Mouse (Mus musculus) heart, embryonic 13.5 days (tissue): ENCODE results near the gene Acad12. TPM values are rescaled to one million over a fixed set of nuclear protein-coding genes. Genes with fewer than 3 reads are reported as not detected.

Experiments
- ATAC-seq: fragments of 200-750 bp; cut with Nextera tagmentation; 2 replicates; pipeline ENCODE4 v1.8.0; 2017; ENCODE audit warnings: moderate TSS enrichment; ENCODE audit not compliant: insufficient number of reproducible peaks, low FRiP score, low TSS enrichment; ENCODE audit errors: extremely low read depth
- H3K27ac ChIP-seq: fragments of 300-500 bp; sonication (generic); replicated peaks from 2 replicates; pipeline ENCODE4 v1.5.1; 2015; ENCODE audit warnings: moderate library complexity, mild to moderate bottlenecking, inconsistent platforms
- H3K27me3 ChIP-seq: fragments of 300-500 bp; sonication (generic); replicated peaks from 2 replicates; pipeline ENCODE4 v1.6.1; 2015; ENCODE audit warnings: mild to moderate bottlenecking, inconsistent platforms
- H3K36me3 ChIP-seq: fragments of 300-500 bp; sonication (generic); 2 replicates; pipeline ENCODE4 v1.6.1; 2015; ENCODE audit warnings: mild to moderate bottlenecking, inconsistent platforms
- H3K4me1 ChIP-seq: fragments of 300-500 bp; sonication (generic); 2 replicates; pipeline ENCODE4 v1.6.1; 2015; ENCODE audit warnings: inconsistent platforms
- H3K4me2 ChIP-seq: fragments of 300-500 bp; sonication (generic); 2 replicates; pipeline ENCODE4 v1.6.1; 2015; ENCODE audit warnings: inconsistent platforms, mild to moderate bottlenecking, moderate library complexity
- H3K4me3 ChIP-seq: fragments of 300-500 bp; sonication (generic); 2 replicates; pipeline ENCODE4 v1.5.1; 2015; ENCODE audit warnings: moderate library complexity, mild to moderate bottlenecking, inconsistent platforms
- H3K9ac ChIP-seq: fragments of 300-500 bp; sonication (generic); 2 replicates; pipeline ENCODE4 v1.6.1; 2015; ENCODE audit warnings: inconsistent platforms, mild to moderate bottlenecking, moderate library complexity
- H3K9me3 ChIP-seq: fragments of 300-500 bp; sonication (generic); 2 replicates; pipeline ENCODE4 v1.6.1; 2016; ENCODE audit warnings: inconsistent platforms
- WGBS: fragments of 180-500 bp; shearing (Covaris S2); methylation state at CpG from one replicate; pipeline ENCODE4 v1.1.7; 2015; ENCODE audit warnings: mixed read lengths; 5-methylcytosine and 5-hydroxymethylcytosine counted together
- polyA plus RNA-seq: library from polyadenylated mRNA; unstranded; fragments of >200 nt; fragmentation: Nextera tagmentation; extraction: Ambion mirVana; gene quantifications from 2 replicates; pipeline ENCODE4 v1.2.1, GENCODE M21; 2015

The Acad12 gene
- polyA plus RNA-seq, 1 experiment from 2014 or later = 5.1 TPM

DNA sequence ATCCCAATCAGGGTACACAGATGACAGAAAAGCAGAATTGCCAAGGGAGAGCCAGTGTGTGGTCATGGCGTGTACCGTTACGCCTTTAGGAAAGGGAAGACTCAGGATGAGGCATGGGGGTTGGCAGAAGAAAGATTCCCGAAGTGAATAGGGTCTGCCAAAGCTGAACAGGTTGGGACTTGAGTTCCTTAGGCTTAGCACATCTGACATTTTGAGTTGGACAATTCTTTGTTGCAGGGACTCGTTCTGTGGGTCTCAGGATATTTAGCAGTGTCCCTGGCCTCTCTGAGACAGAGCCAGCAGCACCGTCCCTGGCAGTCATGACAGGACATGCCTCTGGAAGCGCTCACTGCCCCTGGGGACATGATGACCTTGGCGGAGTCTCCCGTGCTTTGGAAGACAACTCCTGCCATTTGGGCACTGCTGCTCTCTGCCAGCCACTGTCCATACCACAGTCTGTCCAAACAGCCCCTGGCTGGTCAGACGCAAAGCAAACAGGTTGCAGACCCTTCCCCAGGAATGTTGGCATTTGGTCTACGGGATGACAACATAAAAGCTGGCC, 41.7 kb downstream of the Acad12 start:
- Histone ChIP-seq H3K4me1 (no peaks in the 10 kb centered on the region), H3K27me3 (no peaks in the 10 kb centered on the region), H3K36me3 (peaks cover 48% of the 10 kb centered on the region), H3K4me3 (no peak overlapping the region), H3K4me2 (no peak overlapping the region), H3K9ac (no peak overlapping the region), H3K9me3 (no peaks in the 10 kb centered on the region), H3K27ac (no peak overlapping the region)
- 73% methylated on average over 11 of the region's 11 CpGs for WGBS
- no peak for ATAC-seq

DNA sequence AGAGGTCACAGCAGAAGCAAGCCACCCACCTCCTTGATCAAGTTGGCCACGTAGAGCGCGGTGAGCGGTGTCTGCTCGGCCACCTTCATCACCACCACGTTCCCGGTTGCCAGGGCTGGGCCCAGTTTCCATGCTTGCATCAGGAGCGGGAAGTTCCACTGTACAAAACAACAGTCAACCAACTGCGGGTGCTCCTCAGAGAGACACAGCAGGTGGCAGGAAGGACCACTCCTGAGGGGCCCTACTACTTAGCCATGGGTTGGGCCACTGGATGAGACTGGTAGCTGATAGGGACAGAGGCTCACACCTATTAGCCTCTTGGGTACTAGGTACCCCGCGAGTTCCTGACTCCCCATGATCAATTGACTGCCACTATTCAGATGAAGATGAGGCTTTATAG, 42.9 kb downstream of the Acad12 start:
- peaks cover 50% of the 10 kb centered on the region for H3K36me3 ChIP-seq
- H3K4me3 ChIP-seq = no peak overlapping the region
- no peaks in the 10 kb centered on the region for H3K27me3 ChIP-seq
- H3K27ac ChIP-seq = no peak overlapping the region
- H3K4me1 ChIP-seq = peaks cover 7% of the 10 kb centered on the region; the same call in 1 of the 2 replicates
- no peak for ATAC-seq
- 88% methylated on average over 11 of the region's 11 CpGs for WGBS
- no peaks in the 10 kb centered on the region for H3K9me3 ChIP-seq
- no peak overlapping the region for H3K4me2 ChIP-seq
- no peak overlapping the region for H3K9ac ChIP-seq

DNA sequence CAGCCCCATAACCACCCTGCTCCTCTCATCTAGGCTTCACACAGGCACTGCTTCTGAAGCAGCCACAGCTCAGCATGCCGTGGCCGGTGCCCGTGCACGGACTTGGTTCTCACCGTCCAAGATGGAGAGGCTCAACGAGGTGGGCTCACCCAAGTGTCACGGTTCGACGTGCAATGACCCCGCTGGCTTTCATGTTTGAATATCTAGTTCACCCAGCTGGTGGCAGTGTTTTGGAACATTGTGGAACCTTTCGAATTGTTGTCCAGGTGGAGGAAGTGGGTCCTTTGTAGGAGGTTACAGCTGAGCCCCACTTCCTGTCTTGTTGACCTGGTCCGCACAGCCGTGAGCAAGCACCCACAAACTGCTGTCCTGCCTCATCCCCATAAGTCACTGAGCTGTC, 44.6 kb downstream of the Acad12 start:
- H3K9me3 ChIP-seq = no peaks in the 10 kb centered on the region
- H3K9ac ChIP-seq = no peak overlapping the region
- H3K27ac ChIP-seq = no peak overlapping the region
- 89% methylated on average over 13 of the region's 13 CpGs for whole genome bisulfite sequencing
- H3K27me3 ChIP-seq = no peaks in the 10 kb centered on the region
- peaks cover 40% of the 10 kb centered on the region for H3K36me3 ChIP-seq
- H3K4me1 ChIP-seq = peaks cover 10% of the 10 kb centered on the region; the same call in 1 of the 2 replicates
- no peak overlapping the region for H3K4me2 ChIP-seq
- H3K4me3 ChIP-seq = no peak overlapping the region
- no peak for ATAC-seq

DNA sequence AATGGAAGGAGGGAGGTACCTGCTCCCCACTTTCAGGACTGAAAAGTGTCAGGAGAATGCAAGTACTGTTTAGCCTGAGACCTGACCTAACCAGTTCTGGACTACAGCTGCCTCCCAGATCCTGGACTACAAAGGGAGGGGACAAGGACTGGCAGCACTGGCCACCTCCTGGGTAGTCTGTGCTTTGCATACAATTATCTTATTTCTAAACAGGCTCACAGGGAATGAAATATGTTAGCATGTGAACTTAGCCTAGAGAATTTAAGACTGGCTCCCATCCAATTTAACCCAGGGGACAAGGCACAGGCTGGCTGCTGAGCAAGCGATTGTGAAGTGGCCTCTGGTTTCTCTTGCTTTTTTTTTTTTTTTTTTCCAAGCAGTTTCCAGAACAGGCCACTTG, 48.0 kb downstream of the Acad12 start:
- WGBS = 63% methylated on average over 1 of the region's 1 CpGs
- Histone ChIP-seq H3K27me3 (no peaks in the 10 kb centered on the region), H3K9ac (no peak overlapping the region), H3K27ac (no peak overlapping the region), H3K9me3 (no peaks in the 10 kb centered on the region), H3K4me1 (peaks cover 21% of the 10 kb centered on the region), H3K36me3 (peaks cover 27% of the 10 kb centered on the region), H3K4me3 (no peak overlapping the region), H3K4me2 (no peak overlapping the region)
- ATAC-seq = no peak

DNA sequence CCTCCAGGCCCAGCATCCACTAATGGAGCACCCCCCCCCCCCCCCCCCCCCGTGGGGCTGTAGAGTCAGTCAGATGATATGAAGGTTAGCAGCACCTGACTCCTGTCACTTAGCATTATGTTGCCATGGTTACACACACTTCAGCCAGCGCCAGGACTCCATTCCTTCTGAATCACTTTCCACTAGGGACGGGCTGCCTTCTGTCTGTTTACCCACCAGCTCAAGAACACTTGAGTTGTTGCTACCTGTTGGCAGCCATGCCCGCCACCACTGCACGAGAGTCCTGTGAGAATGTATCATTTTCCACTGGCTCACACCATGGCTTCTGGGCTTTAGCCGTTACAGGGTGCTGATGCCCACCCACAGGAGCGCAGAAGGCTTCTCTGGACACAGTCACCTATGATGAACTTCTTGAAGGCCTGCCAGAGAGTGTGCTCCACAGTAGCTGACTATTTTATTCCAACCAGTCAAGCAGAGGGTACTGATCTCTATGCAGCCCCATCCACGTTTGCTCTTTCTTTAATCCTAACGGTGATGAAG, 48.8 kb downstream of the Acad12 start:
- ATAC-seq = no peak
- Histone ChIP-seq H3K9me3 (no peaks in the 10 kb centered on the region), H3K27ac (no peak overlapping the region), H3K36me3 (peaks cover 23% of the 10 kb centered on the region), H3K4me3 (no peak overlapping the region), H3K4me1 (peaks cover 21% of the 10 kb centered on the region), H3K27me3 (no peaks in the 10 kb centered on the region), H3K9ac (no peak overlapping the region), H3K4me2 (no peak overlapping the region)
- 69% methylated on average over 9 of the region's 9 CpGs for WGBS

DNA sequence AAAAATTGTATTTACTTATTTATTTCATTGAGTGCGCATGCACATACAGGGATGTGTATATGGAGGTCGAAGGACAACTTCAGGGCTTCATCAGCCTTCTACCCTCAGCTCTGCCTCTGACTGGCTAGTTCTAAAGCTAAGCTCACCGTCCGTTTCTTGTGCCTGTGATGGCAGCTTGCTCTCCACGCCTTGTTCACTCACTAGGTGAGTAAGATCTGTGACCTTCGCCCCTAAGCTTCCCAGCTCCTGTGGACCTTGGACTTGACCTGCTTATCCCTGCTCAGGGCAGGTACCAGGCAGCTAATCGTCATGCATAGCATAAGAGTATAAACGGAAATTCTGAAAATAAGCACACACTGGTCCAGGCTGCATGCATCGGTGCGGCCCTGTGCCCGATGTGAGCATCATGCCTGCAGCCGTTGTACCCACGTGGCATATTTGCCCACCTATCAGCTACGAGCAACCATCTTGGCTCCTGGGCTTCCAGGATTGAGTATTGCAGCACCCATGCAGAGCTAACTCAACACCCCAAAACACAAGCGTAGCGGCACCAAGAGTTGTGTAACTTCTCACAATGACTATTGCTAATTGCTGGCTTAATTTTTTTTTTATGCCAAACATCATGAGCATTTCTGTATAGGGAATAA, 52.6 kb downstream of the Acad12 start:
- H3K9me3 ChIP-seq = no peaks in the 10 kb centered on the region
- no peak for ATAC-seq
- no peak overlapping the region for H3K27ac ChIP-seq
- peaks cover 22% of the 10 kb centered on the region for H3K4me1 ChIP-seq
- peaks cover 8% of the 10 kb centered on the region for H3K36me3 ChIP-seq
- 84% methylated on average over 16 of the region's 16 CpGs for WGBS
- H3K4me2 ChIP-seq = no peak overlapping the region
- H3K27me3 ChIP-seq = no peaks in the 10 kb centered on the region
- H3K9ac ChIP-seq = no peak overlapping the region
- H3K4me3 ChIP-seq = no peak overlapping the region

DNA sequence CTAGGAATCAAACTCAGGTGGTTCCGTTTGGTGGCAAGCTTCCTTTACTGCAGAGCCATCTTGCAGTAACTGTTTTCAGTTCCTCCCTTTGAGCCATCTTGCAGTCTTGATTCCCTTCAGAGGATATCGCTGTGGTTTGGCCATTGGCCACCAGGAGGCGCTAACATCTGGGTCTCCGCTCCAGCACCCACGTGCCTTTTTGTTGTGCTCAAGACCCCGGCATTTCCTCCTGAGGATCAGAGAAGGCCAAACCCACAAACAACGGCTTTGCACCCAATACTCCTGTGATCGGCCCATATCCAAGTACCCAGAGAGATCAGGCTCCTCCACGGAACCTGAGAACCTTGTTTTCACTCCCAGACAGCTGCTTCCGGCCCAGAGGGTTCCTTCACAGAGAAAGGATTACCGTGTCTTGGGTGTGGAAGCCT, 54.3 kb downstream of the Acad12 start:
- no peak for ATAC-seq
- H3K4me3 ChIP-seq = peak overlapping the region; percentile 27
- WGBS = 9% methylated on average over 11 of the region's 11 CpGs

DNA sequence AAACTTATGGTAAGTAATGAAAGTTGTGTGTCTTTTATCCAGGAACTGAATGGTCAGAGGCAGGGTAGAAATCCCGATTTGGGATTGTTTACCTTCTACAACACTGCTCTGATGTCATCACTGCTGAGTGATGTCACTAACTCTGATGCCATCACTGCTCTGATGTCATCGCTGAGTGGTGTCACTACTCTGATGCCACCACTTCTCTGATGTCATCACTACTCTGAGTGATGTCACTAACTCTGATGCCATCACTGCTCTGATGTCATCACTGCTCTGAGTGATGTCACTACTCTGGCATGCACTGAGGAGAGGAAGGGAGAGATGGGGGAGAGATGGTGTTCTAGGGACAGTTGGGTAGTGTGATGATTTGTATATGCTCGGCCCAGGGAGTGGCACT, 56.3 kb downstream of the Acad12 start:
- H3K4me3 ChIP-seq = no peak overlapping the region
- H3K27me3 ChIP-seq = no peaks in the 10 kb centered on the region
- 77% methylated on average over 3 of the region's 3 CpGs for WGBS
- H3K4me1 ChIP-seq = peaks cover 15% of the 10 kb centered on the region
- no peak overlapping the region for H3K9ac ChIP-seq
- ATAC-seq = no peak
- H3K36me3 ChIP-seq = peaks cover 2% of the 10 kb centered on the region; the same call in 1 of the 2 replicates
- H3K4me2 ChIP-seq = no peak overlapping the region
- no peaks in the 10 kb centered on the region for H3K9me3 ChIP-seq
- no peak overlapping the region for H3K27ac ChIP-seq

More for the DNA sequence above, 54.3 kb downstream of the Acad12 start:
- no peaks in the 10 kb centered on the region for H3K9me3 ChIP-seq
- H3K9ac ChIP-seq = peak overlapping the region; percentile 58; the same call in 1 of the 2 replicates
- peaks cover 2% of the 10 kb centered on the region; the same call in 1 of the 2 replicates for H3K36me3 ChIP-seq
- H3K4me2 ChIP-seq = peak overlapping the region; percentile 60
- H3K27me3 ChIP-seq = no peaks in the 10 kb centered on the region
- no peak overlapping the region for H3K27ac ChIP-seq
- H3K4me1 ChIP-seq = peaks cover 16% of the 10 kb centered on the region

DNA sequence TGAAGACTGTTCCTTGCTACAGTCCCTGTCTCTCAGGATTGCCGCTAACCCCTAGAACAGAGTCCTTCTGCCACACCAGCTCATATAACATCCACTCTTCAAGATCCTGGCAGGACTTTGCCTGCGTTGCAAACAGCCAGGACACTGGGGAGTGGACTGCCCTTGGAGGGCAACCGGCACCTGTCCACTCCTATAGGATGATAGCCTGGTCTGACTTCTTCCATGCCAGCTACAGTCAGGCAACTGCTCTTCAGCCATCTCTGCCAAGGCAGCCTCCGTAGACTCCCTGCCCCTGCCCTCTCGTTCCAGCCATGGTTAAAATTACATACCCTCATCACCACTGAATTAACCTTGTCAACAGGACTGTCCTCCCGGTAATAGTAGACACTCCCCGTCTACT, 69.5 kb downstream of the Acad12 start:
- H3K4me3 ChIP-seq = no peak overlapping the region
- ATAC-seq = no peak
- no peak overlapping the region for H3K27ac ChIP-seq
- no peak overlapping the region for H3K4me2 ChIP-seq
- H3K4me1 ChIP-seq = peaks cover 13% of the 10 kb centered on the region
- no peak overlapping the region for H3K9ac ChIP-seq
- 73% methylated on average over 7 of the region's 7 CpGs for WGBS
- H3K27me3 ChIP-seq = no peaks in the 10 kb centered on the region
- no peaks in the 10 kb centered on the region for H3K36me3 ChIP-seq
- H3K9me3 ChIP-seq = no peaks in the 10 kb centered on the region

DNA sequence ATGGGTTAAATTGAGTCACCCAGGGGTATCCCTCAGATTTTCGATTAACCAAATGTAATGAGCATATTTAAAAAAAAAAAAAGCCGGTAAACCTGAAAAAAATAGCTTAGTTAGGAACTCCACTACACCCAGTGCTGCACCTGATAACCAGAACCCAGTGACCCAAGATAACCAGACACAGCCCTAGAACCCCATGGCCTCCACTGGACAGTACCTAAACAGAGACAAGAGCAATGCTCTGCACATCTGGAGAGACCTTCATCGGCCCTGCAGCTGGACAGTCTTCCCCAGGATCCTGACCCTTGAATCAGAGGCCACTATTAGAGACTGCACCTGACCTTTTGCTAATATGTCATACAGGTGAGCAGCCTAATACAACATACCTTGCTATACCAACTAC, 71.7 kb downstream of the Acad12 start:
- 89% methylated on average over 3 of the region's 3 CpGs for WGBS
- H3K4me1 ChIP-seq = peaks cover 32% of the 10 kb centered on the region
- H3K36me3 ChIP-seq = no peaks in the 10 kb centered on the region
- H3K27me3 ChIP-seq = no peaks in the 10 kb centered on the region
- no peak overlapping the region for H3K27ac ChIP-seq
- H3K4me2 ChIP-seq = no peak overlapping the region
- H3K9ac ChIP-seq = no peak overlapping the region
- no peaks in the 10 kb centered on the region for H3K9me3 ChIP-seq
- H3K4me3 ChIP-seq = no peak overlapping the region
- ATAC-seq = no peak
